Mouse (Mus musculus) neutrophil, adult 5-6 weeks (primary cell): Measurements from ENCODE around the gene Apold1. TPM values are rescaled to one million over a fixed set of nuclear protein-coding genes. Genes with fewer than 3 reads are reported as not detected.

Source experiments
- ATAC-seq: fragments of 151-379, 151-347 bp; 2 replicates; pipeline ENCODE4 v1.8.0; 2017; ENCODE audit warnings: mild to moderate bottlenecking, moderate TSS enrichment; ENCODE audit not compliant: insufficient number of reproducible peaks, poor library complexity, low FRiP score, severe bottlenecking; ENCODE audit errors: extremely low read depth
- total RNA-seq: library from RNA; stranded (forward); fragments of 200-1000 nt; gene quantifications from 2 replicates; pipeline ENCODE4 v1.2.3, GENCODE M21; 2017

Apold1 gene
- not detected in 2 replicates for total RNA-seq

- ATAC-seq, result peak; percentile 52
Observed at GRCm38 (mm10) chr6:134981231-134982062, at the start of gene Apold1. Gene Apold1 (plus strand): TSS chr6:134981718.

- ATAC-seq, result no peak
Observed at GRCm38 (mm10) chr6:134932486-134933206, 48.9 kb upstream of the Apold1 start.

- no peak for ATAC-seq
Observed at GRCm38 (mm10) chr6:134933207-134933558, 48.3 kb upstream of the Apold1 start.

GRCm38 (mm10) chr6:134934305-134934704 lies 47.2 kb upstream of the Apold1 start:
- no peak for ATAC-seq

- no peak for ATAC-seq
Observed at GRCm38 (mm10) chr6:134939781-134940180, 41.7 kb upstream of the Apold1 start.

GRCm38 (mm10) chr6:134943759-134944407 lies 37.6 kb upstream of the Apold1 start:
- no peak for ATAC-seq

GRCm38 (mm10) chr6:134946054-134946453 lies 35.5 kb upstream of the Apold1 start:
- no peak for ATAC-seq

- ATAC-seq, result no peak
Observed at GRCm38 (mm10) chr6:134946858-134947257, 34.7 kb upstream of the Apold1 start.

GRCm38 (mm10) chr6:134947311-134948087 lies 34.0 kb upstream of the Apold1 start:
- peak; percentile 88 for ATAC-seq

GRCm38 (mm10) chr6:134948522-134949061 lies 32.9 kb upstream of the Apold1 start:
- ATAC-seq, result no peak

- no peak for ATAC-seq
Observed at GRCm38 (mm10) chr6:134949241-134949640, 32.3 kb upstream of the Apold1 start.

GRCm38 (mm10) chr6:134951364-134951763 lies 30.2 kb upstream of the Apold1 start:
- no peak for ATAC-seq

- no peak for ATAC-seq
Observed at GRCm38 (mm10) chr6:134953976-134954375, 27.5 kb upstream of the Apold1 start.

- no peak for ATAC-seq
Observed at GRCm38 (mm10) chr6:134956388-134956787, 25.1 kb upstream of the Apold1 start.

- no peak for ATAC-seq
Observed at GRCm38 (mm10) chr6:134961286-134961685, 20.2 kb upstream of the Apold1 start.

- no peak for ATAC-seq
Observed at GRCm38 (mm10) chr6:134961858-134962517, 19.5 kb upstream of the Apold1 start.

GRCm38 (mm10) chr6:134962518-134962893 lies 19.0 kb upstream of the Apold1 start:
- no peak for ATAC-seq

GRCm38 (mm10) chr6:134963910-134964309 lies 17.6 kb upstream of the Apold1 start:
- no peak for ATAC-seq
